Mouse (Mus musculus): Measurements from ENCODE around the gene Gm17175. TPM values are rescaled to one million over a fixed set of nuclear protein-coding genes. Genes with fewer than 3 reads are reported as not detected.
"Not testable (repeated sequence)": the region's sequence is repeated elsewhere in the genome, so short reads cannot be mapped to it uniquely, and the experiment has no call there.

Gm17175 gene
- not detected in 2 replicates for polyA plus RNA-seq (2015; fragmentation: Nextera tagmentation; extraction: Ambion mirVana)

GRCm38 (mm10) chr14:51573963-51574362 is at the start of gene Gm17175:
Gm17175 (minus strand) TSS chr14:51574063.
- H3K27ac ChIP-seq (ENCODE audit: low read depth, low read length); H3K36me3 ChIP-seq (ENCODE audit: control insufficient read depth, insufficient read depth, low read length); H3K9me3 ChIP-seq (ENCODE audit: control insufficient read depth, low read length); H3K4me3 ChIP-seq (ENCODE audit: low read length); H3K4me2 ChIP-seq (ENCODE audit: low read length); H3K9ac ChIP-seq (ENCODE audit: low read depth, low read length); H3K27me3 ChIP-seq (replicated peaks; ENCODE audit: control insufficient read depth, insufficient read depth, low read length); H3K4me1 ChIP-seq (ENCODE audit: control insufficient read depth, insufficient read depth, low read depth, low read length); ATAC-seq: not testable (repeated sequence)
- 97% methylated on average over 2 of the region's 2 CpGs for WGBS

- H3K4me1 ChIP-seq (ENCODE audit: control insufficient read depth, insufficient read depth, low read depth, low read length): no peaks in the 10 kb centered on the region
- no peak for ATAC-seq
- H3K4me3 ChIP-seq (ENCODE audit: low read length): no peak within 1 kb of the TSS
- no peak within 1 kb of the TSS for H3K27ac ChIP-seq (ENCODE audit: low read depth, low read length)
- WGBS: 81% methylated on average over 1 of the region's 1 CpGs
- H3K36me3 ChIP-seq (ENCODE audit: control insufficient read depth, insufficient read depth, low read length): no peaks in the 10 kb centered on the region
- no peak within 1 kb of the TSS for H3K9ac ChIP-seq (ENCODE audit: low read depth, low read length)
- H3K4me2 ChIP-seq (ENCODE audit: low read length): no peak within 1 kb of the TSS
- H3K9me3 ChIP-seq (ENCODE audit: control insufficient read depth, low read length): no peaks in the 10 kb centered on the region
- H3K27me3 ChIP-seq (replicated peaks; ENCODE audit: control insufficient read depth, insufficient read depth, low read length): no peaks in the 10 kb centered on the region
Observed at GRCm38 (mm10) chr14:51611210-51611609, 37.3 kb upstream of the Gm17175 start, which contains the start of gene Gm17078. Gm17078 (minus strand) TSS chr14:51611310.

- not testable (repeated sequence) for H3K27me3 ChIP-seq (replicated peaks; ENCODE audit: control insufficient read depth, insufficient read depth, low read length); H3K4me1 ChIP-seq (ENCODE audit: control insufficient read depth, insufficient read depth, low read depth, low read length); H3K4me3 ChIP-seq (ENCODE audit: low read length); H3K9me3 ChIP-seq (ENCODE audit: control insufficient read depth, low read length); ATAC-seq; H3K9ac ChIP-seq (ENCODE audit: low read depth, low read length); H3K4me2 ChIP-seq (ENCODE audit: low read length); H3K36me3 ChIP-seq (ENCODE audit: control insufficient read depth, insufficient read depth, low read length); H3K27ac ChIP-seq (ENCODE audit: low read depth, low read length)
- 97% methylated on average over 4 of the region's 4 CpGs for WGBS
Observed at GRCm38 (mm10) chr14:51592039-51592438, 18.2 kb upstream of the Gm17175 start, which contains the start of gene Gm17174. Gm17174 (minus strand) TSS chr14:51592139.

- Histone ChIP-seq H3K27me3 (replicated peaks; ENCODE audit: control insufficient read depth, insufficient read depth, low read length) (no peaks in the 10 kb centered on the region), H3K36me3 (ENCODE audit: control insufficient read depth, insufficient read depth, low read length) (no peaks in the 10 kb centered on the region), H3K4me3 (ENCODE audit: low read length) (no peak within 1 kb of the TSS), H3K9ac (ENCODE audit: low read depth, low read length) (no peak within 1 kb of the TSS), H3K4me1 (ENCODE audit: control insufficient read depth, insufficient read depth, low read depth, low read length) (no peaks in the 10 kb centered on the region), H3K27ac (ENCODE audit: low read depth, low read length) (no peak within 1 kb of the TSS), H3K9me3 (ENCODE audit: control insufficient read depth, low read length) (no peaks in the 10 kb centered on the region), H3K4me2 (ENCODE audit: low read length) (no peak within 1 kb of the TSS)
- no peak for ATAC-seq
- WGBS: 95% methylated on average over 4 of the region's 4 CpGs
Observed at GRCm38 (mm10) chr14:51552490-51552889, 21.4 kb downstream of the Gm17175 start, which contains the start of gene Gm5622. Gm5622 (plus strand) TSS chr14:51552790.

Other genes with a start within 250 kb of the Gm17175 start
- gene Gm7247, start 212.3 kb downstream of the Gm17175 start, polyA plus RNA-seq (2015; fragmentation: Nextera tagmentation; extraction: Ambion mirVana): not detected in 2 replicates
- gene Vmn2r88, start 163.2 kb downstream of the Gm17175 start, polyA plus RNA-seq (2015; fragmentation: Nextera tagmentation; extraction: Ambion mirVana): not detected in 2 replicates
- gene Vmn2r89, start 122.2 kb downstream of the Gm17175 start, polyA plus RNA-seq (2015; fragmentation: Nextera tagmentation; extraction: Ambion mirVana): not detected in 2 replicates
- gene Gm5622, start 21.3 kb downstream of the Gm17175 start, polyA plus RNA-seq (2015; fragmentation: Nextera tagmentation; extraction: Ambion mirVana): not detected in 2 replicates
- not detected in 2 replicates for gene Gm17174, start 18.1 kb upstream of the Gm17175 start, polyA plus RNA-seq (2015; fragmentation: Nextera tagmentation; extraction: Ambion mirVana)
- gene Gm17078, start 37.2 kb upstream of the Gm17175 start, polyA plus RNA-seq (2015; fragmentation: Nextera tagmentation; extraction: Ambion mirVana): not detected in 2 replicates
- not detected in 2 replicates for gene Gm4181, start 61.6 kb upstream of the Gm17175 start, polyA plus RNA-seq (2015; fragmentation: Nextera tagmentation; extraction: Ambion mirVana)
- not detected in 2 replicates for gene Gm17079, start 121.4 kb upstream of the Gm17175 start, polyA plus RNA-seq (2015; fragmentation: Nextera tagmentation; extraction: Ambion mirVana)
- not detected in 2 replicates for gene Gm5800, start 143.1 kb upstream of the Gm17175 start, polyA plus RNA-seq (2015; fragmentation: Nextera tagmentation; extraction: Ambion mirVana)
- not detected in 2 replicates for gene Ang4, start 199.5 kb upstream of the Gm17175 start, polyA plus RNA-seq (2015; fragmentation: Nextera tagmentation; extraction: Ambion mirVana)
- gene AY358078, start 226.0 kb upstream of the Gm17175 start, polyA plus RNA-seq (2015; fragmentation: Nextera tagmentation; extraction: Ambion mirVana): not detected in 2 replicates